Mouse (Mus musculus): ENCODE measurements at regions not wholly inside any gene's neighbourhood (a gene's known extent, or its start where the extent isn't known, plus 50 kb on each side); places are given as distances from the start of the nearest gene placed in this dataset.

DNA sequence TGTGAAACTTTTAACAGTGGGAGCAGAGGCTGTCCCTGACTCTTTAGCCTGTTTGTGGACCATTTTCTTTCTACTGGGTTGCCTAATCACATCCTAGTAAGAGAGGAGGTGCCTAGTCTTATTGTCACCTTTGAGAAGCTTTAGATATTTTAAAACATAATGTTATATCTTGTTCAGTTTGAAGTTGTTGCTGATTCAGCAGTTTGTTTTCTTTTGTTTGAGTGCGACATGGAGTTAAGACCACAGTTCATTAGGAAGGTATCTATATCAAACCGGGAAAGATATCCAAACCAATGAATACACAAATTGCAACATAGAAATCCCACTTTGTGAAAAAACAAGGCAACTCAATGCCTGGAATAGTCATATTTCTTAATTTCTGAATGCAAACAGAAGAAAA lies 359.5 kb upstream of the 2610001J05Rik start:
- TF ChIP-seq POLR2A (IDR thresholded peaks at IDR 0.05; ENCODE audit: low read depth, low read length) (no peak), CTCF (conservative IDR thresholded peaks at IDR 0.05; ENCODE audit: insufficient read depth, insufficient read length, low read depth, low read length) (no peak)

All from kidney, adult 2 months (tissue).